Mouse (Mus musculus): Measurements from ENCODE around the gene Fgfr1op.
A peak's percentile ranks its signal among the peaks of the same experiment; 100 is the strongest.
"Not testable (repeated sequence)": the region's sequence is repeated elsewhere in the genome, so short reads cannot be mapped to it uniquely, and the experiment has no call there.

The Fgfr1op gene

DNA sequence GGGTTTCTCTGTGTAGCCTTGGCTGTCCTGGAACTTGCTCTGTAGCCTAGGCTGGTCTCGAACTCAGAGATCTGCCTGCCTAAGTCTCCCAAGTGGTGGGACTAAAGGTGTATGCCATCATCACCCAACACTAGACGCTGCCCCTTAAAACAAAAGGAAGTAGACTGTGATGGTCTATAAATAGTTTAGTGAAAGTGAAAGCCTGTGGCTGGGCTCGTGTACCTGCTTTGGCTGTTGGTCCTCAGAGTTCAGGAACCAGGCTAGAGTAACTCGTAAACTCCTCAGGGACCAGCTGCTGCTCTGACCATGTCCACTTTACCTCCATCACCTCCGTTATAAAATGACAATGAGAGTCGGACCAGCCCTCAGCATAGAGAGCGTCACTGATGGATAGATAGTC, 5.0 kb downstream of the Fgfr1op start:
- DNase-seq (ENCODE audit: low spot score in 2 of 2): no peak

DNA sequence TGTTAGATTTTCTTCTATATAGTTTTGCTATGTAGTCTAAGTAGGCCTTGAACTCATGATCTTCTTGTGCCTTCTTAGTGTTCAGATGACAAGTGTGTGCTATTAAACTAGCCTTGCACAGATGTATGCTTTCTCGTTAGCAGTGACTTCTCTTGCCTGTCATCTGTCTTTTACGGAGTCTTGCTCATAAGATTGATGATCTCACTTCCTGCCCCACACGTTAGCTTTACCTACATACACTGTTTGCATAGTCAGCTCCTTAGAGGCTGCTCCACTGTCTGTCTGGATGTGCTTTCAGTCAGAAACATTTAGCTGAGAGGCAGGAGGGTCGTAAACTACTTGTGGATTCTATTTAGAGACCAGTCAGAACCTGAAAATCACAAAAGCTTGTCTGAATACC, 5.8 kb downstream of the Fgfr1op start:
- DNase-seq (ENCODE audit: low spot score in 2 of 2): no peak

GRCm38 (mm10) chr17:8177090-8177489, 11.8 kb downstream of the Fgfr1op start:
- no peak for DNase-seq (ENCODE audit: low spot score in 2 of 2)

DNA sequence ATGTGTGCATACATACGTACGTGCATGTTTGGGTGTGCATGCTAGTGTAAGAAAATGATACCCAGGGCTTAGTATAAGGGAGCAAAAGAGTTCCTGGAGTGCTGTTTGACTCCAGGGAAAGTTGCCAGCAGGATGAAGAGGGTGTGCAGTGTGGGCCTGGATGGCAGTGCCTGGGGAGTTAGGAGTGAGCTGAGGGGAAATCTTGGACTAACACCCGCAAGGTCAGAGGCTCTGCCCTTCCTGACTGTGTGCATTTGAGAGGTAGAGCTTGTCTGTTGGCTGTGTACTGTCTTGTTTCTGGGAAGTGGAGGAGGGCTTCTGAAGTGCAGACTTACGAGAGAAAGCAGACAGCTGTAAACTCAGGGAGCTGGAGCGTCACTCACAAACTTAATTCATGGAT, 18.5 kb downstream of the Fgfr1op start:
- DNase-seq (ENCODE audit: low spot score in 2 of 2): no peak

DNA sequence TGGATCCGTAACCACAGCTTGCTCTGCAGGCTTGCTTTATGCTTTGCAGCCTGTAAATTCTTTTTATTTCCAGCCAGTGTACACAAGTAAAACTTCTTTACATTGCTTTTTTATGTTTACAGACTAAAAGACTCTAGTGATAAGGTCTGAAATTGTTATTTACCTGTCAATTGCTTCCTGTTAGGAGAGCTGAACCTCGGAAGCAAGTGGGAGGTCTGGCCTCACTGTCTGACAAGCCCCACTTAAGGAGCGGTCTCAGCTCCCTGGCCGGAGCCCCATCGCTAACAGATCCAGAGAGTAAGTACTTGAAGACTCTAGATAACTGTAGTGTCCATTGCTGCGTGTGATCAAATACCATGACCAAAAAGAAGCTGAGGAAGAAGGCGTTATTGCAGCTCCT, 18.9 kb downstream of the Fgfr1op start:
- no peak for DNase-seq (ENCODE audit: low spot score in 2 of 2)

GRCm38 (mm10) chr17:8193678-8194077, 28.4 kb downstream of the Fgfr1op start:
- DNase-seq (ENCODE audit: low spot score in 2 of 2): peak; percentile 27 to 31

DNA sequence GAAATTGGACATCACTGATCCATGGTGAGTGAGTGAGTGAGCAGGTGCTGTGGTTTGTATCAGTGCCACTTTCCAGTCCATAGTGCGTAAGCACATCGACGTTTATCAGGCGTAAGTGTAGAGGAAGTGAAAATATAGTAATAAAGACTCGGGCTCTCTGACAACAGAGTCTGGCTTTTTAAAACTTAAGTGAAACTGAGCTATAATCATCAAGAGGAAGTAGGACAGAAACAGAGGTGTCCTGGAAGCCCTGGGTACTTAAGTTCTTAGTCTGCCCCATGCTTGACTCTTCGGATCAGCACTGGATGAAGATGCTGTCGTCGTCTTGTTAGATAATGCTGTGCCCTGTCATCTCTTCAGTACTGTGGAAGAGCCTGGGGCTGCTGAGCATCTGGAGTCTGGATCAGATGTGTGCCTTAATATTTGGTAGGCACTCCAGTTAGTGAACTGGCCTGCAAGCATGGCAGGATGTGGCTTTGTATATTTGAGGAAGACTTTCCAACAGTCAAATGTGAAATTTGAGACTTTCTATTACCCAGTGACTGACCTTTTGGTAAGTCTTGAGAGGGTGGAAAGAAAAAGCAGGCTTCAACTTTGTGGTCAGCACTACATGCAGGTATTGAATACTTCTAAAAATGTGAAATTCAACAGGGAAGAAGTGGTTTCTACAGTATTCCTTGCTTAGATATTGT, 30.5 kb downstream of the Fgfr1op start:
- no peak for DNase-seq (ENCODE audit: low spot score in 2 of 2)

DNA sequence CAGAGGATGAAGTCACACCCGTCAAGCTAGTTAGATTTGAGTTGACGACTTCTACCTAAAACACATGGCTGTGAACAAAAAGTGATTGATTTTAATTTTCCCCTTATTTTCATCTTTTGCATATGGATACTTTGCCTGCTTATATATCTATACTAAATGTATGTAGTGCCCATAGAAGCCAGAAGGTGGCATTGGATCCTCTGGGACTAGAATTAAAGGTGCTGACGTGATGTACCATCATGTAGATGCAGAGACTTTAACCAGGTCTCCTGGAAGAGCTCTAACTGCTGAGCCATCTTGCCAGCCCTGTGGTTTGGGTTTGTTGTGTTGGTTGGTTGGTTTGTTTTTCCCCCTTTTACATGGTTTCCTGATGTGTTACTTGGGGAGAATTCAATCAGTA, 32.4 kb downstream of the Fgfr1op start:
- DNase-seq (ENCODE audit: low spot score in 2 of 2): no peak

DNA sequence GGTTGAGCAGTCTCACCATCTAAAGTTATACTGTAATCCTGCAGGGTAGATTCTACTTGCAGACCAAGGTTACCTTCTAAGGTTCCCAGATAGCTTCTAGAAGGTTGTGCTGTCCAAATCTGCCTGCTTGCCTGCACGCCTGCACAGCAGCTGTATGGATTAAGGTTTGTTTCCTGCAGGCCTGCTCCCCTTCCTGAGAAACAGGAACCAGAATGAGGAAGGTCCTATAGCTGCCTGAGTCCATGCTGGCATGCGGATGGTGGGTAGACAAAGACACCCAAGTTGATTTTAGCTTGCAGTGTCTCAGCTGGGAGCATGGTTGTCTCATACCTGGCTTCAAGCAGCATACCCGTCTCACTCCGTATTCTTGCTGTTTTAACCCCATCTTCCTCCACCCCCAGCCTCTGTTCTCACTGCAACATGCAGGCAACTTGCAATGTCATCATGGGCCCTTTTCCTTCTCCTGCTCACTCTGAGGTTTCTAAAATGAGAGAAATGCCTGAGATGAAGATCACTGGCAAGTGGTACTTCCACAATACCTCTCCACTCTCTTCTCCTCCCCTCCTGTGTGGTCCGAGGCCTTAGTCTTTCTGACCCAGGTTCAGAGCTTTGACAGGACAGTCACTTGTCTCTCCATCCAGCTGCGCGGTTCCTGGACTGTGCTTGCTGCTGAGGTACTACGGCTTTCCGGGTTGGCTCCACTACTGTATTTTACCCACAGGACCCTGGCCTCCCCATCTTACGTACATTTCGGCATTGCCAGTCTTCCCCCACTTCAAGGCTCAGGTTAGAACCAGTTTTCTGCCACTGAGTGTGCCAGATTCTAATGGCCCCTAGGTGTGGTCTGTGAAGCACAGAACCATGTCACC, 34.0 kb downstream of the Fgfr1op start:
- no peak for DNase-seq (ENCODE audit: low spot score in 2 of 2)

DNA sequence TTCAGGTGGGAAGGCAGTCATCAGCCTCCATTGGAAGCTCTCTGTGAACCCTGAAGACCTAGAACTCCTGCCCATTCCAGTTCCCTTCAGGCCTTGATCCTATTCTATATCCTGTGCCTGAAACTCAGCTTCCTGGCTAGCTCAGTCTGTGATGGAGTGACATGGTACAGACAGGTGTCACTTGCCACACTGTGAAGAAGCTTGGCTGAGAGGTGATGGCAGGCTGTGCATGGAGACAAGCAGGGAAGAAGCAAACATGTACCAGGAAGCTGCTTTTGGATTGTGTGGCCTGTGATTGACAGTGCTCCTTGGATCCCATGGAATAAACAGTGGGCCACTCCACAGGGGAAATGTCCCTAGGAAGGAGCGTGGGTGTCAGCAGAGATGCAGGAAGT, 34.6 kb downstream of the Fgfr1op start:
- DNase-seq (ENCODE audit: low spot score in 2 of 2): no peak

DNA sequence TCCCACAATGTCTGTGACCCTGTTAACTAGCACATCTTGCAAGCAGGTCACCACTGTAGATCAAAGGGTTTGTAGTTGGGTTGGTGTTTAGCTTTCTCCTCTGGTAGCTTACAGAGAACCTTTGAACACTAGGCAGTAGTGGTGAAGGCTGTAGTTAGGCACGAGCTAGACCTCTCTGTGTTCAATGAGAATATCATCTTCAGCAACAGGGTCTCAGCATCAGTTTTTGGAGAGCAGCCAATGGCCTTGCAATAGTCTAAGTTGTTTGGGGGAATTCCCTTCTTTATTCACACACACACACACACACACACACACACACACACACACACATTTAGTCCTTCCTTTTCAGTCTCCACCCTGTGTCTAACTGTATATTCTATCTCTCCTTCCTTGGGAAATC, 38.2 kb downstream of the Fgfr1op start:
- DNase-seq (ENCODE audit: low spot score in 2 of 2): no peak

DNA sequence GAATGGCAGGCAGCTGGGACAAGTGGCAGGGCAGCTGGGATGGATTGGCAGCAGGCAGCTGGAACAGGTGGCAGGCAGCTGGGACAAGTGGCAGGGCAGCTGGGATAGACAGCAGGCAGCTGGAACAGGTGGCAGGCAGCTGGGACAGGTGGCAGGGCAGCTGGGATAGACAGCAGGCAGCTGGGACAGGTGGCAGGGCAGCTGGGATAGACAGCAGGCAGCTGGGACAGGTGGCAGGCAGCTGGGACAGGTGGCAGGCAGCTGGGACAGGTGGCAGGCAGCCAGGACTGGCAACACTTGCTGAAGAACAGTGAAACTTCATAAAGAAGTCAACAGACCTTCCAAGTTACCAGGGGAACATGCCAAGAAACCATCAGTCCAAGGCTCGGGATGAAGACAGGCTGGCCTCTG, 39.9 kb downstream of the Fgfr1op start:
- not testable (repeated sequence) for DNase-seq (ENCODE audit: low spot score in 2 of 2)

DNA sequence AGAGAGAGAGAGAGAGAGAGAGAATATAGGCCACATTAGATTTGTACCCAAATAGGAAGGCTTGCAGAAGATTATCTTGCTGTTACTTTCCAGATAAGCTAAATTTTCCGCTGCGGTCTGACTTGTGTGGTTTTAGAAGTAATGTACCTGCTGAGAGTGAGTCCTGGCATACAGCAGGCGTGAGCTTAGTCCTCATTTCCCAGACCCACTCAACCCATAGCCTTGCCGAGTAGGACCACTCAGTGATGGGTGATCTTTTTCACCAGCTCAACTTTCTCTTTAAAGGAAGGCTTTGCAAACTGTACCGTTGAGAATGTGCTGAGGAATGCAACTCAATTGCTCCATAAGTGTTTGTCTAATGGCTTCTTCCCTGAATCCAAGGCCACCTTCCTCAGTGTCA, 41.4 kb downstream of the Fgfr1op start:
- no peak for DNase-seq (ENCODE audit: low spot score in 2 of 2)

DNA sequence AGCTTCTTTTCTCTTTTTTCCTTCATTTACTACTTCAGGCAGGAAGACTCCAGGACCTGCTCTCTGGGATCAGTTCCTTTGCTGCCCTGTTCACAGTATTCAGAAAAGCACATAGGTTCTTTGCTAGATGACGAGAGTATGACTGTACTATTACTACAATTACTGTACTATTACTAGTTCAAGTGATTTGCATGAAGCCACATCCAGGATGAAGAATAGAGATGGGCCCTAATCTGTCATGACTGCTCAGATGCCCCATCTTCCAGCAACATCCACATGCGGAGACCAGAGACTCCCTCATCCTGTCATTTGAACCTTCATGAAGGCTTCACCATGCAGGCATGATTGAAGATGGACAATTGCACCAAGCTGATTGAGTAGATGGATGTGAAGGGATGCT, 44.4 kb downstream of the Fgfr1op start:
- DNase-seq (ENCODE audit: low spot score in 2 of 2): no peak

- DNase-seq (ENCODE audit: low spot score in 2 of 2): no peak
Measured at GRCm38 (mm10) chr17:8210170-8210569, 44.9 kb downstream of the Fgfr1op start.

DNA sequence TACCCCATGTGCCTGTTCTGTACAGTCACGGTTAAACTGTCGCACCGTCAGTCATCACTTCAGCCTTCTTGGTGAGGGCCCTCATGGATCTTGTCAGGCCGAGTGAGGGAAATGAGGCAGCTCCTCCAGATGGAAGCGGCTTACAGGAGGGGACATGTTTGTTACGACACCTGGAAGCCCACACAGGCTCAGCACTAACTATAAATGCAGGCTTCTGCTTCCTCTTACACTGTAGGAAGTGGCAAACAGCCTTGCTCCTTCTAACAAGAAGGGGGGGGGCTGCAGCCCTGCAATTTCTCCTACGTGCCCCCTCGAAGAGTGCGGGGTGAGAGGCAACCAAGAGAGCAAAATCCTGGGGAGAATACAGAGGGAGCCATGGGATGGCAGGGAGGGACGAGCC, 45.4 kb downstream of the Fgfr1op start:
- DNase-seq (ENCODE audit: low spot score in 2 of 2): no peak

- DNase-seq (ENCODE audit: low spot score in 2 of 2): no peak
Measured at GRCm38 (mm10) chr17:8211399-8211798, 46.1 kb downstream of the Fgfr1op start.

- DNase-seq (ENCODE audit: low spot score in 2 of 2): no peak
Measured at GRCm38 (mm10) chr17:8214369-8214768, 49.1 kb downstream of the Fgfr1op start.

- no peak for DNase-seq (ENCODE audit: low spot score in 2 of 2)
Measured at GRCm38 (mm10) chr17:8215016-8215745, 49.9 kb downstream of the Fgfr1op start.

DNA sequence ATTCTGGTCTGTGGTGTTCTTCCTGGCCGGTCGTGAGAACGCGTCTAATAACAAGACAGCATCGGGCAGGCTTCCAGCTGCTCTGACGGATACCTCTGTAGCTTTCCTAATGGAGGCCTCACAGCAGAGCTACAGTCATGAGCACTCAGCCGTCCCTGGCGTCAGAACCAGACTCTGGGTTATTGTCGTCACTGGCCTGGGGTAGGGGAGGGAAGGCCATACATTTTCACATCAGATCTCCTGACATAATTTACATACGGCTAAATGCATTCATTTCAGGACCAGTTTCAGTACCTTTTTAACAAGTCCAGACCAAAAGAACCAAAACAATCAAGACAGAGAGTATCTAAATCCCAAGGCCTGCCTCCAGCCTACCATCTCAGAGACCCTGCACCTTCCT, 57.9 kb downstream of the Fgfr1op start:
- no peak for DNase-seq (ENCODE audit: low spot score in 2 of 2)

DNA sequence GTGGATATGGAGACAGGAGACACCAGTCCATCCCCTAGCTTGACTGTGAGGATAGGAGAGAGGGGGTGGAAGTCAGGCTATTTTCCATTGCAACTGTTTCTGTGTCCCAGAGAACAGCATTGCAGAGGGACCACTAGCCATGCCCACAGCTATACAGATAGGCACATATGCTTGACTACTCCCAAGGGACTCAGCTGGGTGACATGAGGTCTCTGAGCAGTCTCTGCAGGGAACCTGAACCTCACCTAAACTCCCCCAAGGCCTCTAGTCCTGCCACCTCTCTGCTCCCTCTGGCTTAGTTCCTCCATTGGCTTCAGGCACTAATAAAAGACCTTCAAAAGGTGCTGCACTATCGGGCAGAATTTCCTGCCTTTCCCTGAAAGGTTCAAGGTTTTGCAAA, 58.8 kb downstream of the Fgfr1op start:
- DNase-seq (ENCODE audit: low spot score in 2 of 2): no peak

GRCm38 (mm10) chr17:8225166-8225565, 59.9 kb downstream of the Fgfr1op start:
- DNase-seq (ENCODE audit: low spot score in 2 of 2): no peak

DNA sequence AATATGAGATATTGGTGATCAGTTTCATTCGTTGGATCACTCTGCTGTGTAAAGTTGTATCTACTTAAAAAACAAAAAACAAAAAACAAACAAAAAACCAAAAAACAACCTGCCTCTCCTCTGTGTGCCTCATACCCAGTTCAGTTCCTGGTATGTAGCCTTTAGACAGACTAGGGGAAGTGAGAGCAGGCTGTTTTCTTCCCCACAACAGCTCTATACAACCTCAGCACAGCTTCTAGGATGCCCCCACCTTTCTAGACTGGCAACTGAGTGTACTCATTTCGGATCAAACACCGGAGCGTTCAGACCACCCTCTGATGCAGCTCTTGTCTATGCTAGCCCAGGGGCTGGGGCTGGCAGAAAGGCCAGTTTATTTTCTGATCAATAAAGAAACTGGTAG, 60.4 kb downstream of the Fgfr1op start:
- DNase-seq (ENCODE audit: low spot score in 2 of 2): no peak
